Mouse (Mus musculus) right cerebral cortex, postnatal 4 days (tissue): Measurements from ENCODE around the gene Olfr1425.
"Not testable (repeated sequence)": the region's sequence is repeated elsewhere in the genome, so short reads cannot be mapped to it uniquely, and the experiment has no call there.

Experiments
- DNase-seq: peaks from one replicate; pipeline ENCODE4 v3.0.0-alpha.2; 2022

The Olfr1425 gene

DNA sequence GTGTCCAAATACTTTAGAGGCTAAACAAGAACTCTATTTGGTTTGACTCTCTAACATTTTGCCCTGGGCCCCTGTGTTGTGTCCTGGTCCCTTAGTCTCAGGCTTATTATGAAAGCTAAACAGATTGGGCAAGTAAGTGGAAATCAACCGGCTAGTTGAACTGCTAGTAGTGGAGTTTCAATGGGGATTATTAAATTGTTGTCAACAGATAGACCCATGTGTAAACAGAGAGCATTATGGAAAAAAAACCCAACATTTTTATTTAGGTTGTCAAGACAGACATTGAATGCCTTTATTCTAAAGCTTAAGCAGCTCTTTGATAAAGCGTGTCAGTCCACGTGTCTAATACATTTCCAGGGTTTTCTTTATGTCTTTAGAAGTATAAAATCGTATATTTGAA, at the start of gene Olfr1425:
TSS of gene Olfr1425 (minus strand) at position 101 of the 400 bp plus-strand sequence.
- DNase-seq: not testable (repeated sequence)

DNA sequence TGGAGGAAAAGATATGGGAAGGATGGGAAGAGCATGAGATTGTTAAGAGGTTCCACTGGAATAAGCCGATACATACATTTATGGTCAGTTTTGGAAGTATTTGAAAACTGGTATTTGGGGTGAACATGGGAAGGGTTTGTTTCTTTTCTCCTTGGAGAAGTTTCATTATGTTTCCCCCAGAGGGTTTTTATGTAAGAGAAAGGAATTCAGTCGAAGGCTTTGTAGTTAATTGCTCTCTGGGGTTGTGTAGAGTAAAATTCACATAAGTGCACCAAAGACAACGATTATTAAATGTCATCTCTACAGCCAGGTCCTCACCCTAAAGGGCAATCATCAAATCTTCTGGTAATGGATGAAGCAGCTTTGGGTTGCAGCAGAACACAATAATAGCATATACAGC, 45.6 kb upstream of the Olfr1425 start, which contains the start of gene Olfr76:
TSS of gene Olfr76 (minus strand) at position 101 of the 400 bp plus-strand sequence.
- DNase-seq: no peak

DNA sequence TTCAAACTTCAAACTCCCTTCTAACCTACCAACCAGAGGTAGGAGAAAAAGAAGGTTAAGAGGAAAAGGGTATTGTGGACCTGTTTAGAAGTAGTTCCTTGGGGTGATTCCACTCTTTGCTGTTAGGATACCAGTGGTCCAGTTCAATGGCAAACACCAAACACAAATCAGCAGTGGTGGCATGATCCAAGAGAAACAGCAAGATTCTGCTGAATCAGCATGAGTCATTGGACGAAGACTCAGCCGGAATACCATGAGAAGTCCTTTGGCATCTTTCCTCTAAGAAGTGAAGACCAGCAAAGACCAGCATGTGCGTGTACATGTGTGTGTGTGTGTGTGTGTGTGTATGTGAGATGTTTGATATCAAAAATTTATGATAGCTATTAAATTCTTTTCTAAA, 38.9 kb upstream of the Olfr1425 start:
- DNase-seq: no peak

DNA sequence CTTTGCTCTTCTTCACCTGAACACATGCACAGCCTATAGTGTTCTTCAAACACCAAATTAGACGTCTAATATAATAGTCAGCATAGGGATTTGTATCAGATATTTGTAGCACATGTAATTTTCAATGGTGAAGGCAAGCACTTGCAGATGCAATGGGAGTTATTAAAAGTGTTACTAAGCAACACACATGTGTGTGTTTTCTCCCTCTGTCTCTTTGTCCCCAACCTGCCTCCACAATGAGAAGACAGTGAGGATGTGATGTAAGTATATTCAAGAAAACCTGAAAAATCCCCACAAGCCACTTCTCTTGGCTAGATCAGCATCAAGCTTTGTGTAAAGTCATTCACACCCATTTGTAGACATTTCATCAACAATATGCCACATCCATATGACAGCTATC, 38.3 kb upstream of the Olfr1425 start, which contains the start of gene Olfr1428:
TSS of gene Olfr1428 (minus strand) at position 101 of the 400 bp plus-strand sequence.
- no peak for DNase-seq

DNA sequence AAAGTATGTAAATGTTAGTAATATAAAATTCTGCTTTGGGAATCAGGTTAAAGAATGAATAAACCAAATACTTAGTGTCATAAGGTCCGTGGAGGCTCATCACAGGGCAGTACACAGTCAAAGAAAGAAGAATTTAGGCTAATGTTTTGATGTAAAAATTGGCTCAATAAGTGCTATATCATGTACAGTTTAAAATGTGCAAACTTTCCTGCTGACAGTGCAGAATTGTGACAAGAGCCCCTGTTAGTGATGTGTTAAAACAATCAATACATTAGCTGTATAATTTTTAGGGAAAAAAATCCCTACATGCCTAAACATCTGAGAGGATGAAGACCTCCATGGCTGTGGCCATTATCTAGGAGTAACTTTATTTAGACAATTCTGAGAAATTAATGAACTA, 36.3 kb upstream of the Olfr1425 start:
- no peak for DNase-seq

DNA sequence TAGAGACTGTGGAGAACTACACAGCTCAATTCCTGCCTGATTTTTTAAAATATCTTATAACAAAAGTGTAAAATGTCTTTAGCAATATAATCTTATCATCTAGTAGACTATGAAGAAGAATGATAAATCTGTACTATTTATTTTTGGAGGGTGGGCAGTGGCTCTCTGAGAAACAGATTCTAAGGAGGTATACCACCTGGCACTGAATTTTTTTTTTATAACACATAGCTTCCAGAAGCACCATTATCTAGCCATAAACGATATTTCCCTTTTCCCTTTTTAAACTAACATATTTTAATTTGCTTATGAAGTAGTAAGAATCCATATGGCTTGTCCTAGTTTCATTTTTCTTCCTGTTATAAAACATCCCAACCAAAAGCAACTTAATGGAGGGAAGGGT, 27.0 kb upstream of the Olfr1425 start:
- DNase-seq: no peak

DNA sequence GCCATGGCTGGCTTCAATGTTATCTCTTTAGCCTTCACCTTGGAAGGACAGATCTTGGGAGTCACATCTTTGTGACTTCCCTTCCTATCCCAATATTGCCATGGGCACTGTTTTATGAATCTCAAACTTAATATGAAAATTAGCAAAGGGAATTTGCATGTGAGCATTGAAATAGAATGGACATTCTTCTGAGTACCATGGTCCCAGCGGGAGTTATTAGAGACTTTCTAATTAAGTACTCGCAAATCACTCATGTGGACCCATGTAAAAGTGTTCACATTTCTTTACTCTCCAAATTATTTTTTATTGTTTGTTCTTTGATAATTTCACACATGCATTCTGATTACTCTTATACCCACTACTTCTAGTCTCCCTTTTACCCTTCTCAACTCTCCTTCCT, 25.7 kb upstream of the Olfr1425 start, which contains the start of gene Olfr1427:
TSS of gene Olfr1427 (minus strand) at position 101 of the 400 bp plus-strand sequence.
- no peak for DNase-seq

DNA sequence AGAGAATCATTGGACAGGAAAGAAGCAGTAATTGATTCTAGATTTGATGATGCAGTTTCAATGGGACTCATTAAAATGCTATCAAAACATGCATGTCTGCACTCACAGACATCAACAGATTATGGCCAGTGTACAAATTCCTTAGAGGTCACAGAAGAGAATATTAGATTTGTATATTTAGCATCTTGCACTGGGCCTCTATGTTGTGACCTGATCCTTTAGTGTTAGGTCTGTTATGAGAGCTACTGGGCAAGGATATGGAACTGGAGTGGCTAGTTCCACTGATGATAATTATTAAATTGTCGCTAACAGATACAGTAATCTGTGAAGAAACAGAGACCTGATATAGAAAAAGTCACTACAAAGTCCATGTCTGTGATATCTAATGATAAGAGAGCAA, 14.4 kb upstream of the Olfr1425 start, which contains the start of gene Olfr1426:
TSS of gene Olfr1426 (minus strand) at position 101 of the 400 bp plus-strand sequence.
- DNase-seq: no peak

DNA sequence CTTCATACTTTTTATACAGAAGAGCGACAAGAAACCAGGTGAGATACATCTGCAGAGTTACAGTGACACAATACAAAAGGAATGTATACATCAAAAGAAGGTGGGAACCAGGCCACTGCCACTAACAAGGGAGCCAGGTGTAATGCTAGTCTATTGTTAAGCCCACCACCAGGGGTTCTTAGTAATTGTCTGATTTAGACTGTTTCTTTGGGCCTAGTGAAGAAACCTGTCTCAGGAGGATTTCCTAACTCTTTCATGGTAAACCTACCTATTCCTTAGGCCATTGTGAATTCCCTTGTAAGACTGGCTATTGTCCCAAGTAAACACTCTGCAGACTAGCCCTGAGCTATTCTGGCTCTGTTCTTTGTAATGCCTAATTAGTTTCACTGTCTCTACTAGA, 8.0 kb downstream of the Olfr1425 start:
- DNase-seq: not testable (repeated sequence)

DNA sequence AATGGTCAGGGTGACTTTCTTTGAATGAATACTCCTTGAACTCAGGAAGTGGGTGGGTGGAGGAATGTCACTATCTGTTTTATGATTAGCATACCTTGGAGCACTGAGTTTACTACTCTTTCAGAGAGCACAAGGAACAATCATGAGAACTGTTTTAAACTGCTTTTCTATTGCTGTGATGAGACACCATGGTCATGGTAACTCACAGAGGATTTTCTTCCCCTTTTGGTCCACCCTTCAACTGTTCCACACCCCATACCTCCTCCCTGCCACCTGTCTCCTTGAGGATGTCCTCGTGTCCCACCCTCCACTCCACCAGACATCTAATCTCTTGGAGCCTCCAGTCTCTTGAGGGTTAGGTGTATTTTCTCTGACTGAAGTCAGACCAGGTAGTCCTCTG, 9.7 kb downstream of the Olfr1425 start:
- DNase-seq: not testable (repeated sequence)

DNA sequence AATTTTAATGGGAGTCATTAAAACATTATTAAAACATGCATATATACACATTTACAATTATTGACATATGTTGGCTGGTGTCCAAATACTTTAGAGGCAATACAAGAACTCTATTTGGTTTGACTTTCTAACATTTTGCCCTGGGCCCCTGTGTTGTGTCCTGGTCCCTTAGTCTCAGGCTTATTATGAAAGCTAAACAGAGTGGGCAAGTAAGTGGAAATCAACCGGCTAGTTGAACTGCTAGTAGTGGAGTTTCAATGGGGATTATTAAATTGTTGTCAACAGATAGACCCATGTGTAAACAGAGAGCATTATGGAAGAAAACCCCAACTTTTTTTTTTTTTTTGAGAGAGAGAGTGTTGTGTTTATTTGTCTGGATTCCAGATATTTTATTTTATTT, 14.9 kb downstream of the Olfr1425 start, which contains the start of gene Olfr1424:
TSS of gene Olfr1424 (minus strand) at position 101 of the 400 bp plus-strand sequence.
- not testable (repeated sequence) for DNase-seq

DNA sequence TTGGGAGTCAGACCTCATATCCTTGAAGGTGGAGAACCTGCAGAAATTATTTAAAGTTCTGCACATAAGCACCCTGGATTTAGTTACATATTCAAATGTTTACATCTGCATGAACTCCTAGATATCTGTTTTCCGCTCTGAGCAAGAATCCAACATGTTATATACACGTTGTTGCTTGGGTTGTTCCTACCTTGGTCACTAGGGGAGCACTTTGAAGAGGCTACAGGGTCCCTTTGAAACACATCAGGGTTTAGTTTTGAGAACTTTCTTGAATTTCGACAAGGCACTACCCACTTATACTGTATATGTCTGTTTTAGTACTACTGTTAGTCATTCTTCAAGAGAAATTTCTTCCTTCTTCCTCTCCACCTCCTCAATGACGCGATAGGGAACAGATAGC, 34.4 kb downstream of the Olfr1425 start:
- DNase-seq: no peak

DNA sequence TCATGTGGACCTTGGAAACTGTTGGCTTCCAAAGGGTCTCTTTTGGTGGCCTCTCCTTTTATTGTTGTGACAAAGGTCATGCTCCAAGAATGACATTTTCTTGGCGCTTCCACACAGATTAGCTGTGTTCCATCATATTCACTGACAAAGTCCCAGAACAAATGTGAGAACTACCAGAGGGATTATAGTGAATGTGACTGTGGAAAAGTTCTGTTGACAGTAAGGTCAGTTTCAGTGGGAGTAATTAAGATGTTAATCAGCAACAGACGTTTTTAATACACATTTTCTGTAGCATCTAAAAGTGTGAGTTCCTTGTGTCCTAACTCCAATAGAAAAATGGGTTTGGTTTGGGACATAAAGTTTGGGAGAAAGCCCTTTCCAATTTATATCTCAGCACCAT, 36.3 kb downstream of the Olfr1425 start, which contains the start of gene Olfr1423:
TSS of gene Olfr1423 (minus strand) at position 101 of the 400 bp plus-strand sequence.
- no peak for DNase-seq

DNA sequence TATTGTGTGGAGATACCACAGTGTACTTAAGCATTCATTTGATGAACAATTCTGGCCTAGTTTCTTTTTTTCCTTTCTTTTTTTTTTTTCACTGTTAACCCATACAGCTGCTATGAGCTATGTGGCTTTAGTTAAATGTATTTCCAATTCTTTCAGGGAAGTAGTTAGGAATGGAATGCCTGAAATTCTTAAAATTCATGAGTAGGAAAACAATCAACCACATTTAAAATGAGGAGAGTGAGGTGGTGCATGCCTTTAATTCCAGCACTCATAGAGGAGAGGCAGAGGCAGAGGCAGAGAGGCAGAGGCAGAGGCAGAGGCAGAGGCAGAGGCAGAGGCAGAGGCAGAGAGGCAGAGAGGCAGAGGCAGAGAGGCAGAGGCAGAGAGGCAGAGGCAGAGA, 39.8 kb downstream of the Olfr1425 start:
- no peak for DNase-seq

DNA sequence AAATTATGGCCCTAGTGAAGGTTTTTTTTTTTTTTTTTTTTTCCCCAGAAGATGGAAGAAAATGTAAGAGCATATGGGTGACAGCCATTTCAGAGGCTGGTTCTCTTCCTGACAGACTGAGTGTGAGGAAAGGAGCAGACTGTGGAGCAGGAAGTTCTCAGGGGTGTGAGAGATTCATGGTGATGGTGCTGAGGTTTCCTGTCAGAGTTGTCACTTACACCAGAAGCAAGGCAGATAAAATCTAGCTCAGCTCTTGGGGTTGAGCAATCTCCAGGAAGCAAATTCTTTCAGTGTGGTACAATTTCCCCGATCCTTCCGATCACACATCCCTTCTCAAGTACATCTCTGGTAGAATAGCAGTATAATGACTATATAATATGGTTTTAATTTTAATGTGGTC, 50.9 kb downstream of the Olfr1425 start:
- DNase-seq: no peak

DNA sequence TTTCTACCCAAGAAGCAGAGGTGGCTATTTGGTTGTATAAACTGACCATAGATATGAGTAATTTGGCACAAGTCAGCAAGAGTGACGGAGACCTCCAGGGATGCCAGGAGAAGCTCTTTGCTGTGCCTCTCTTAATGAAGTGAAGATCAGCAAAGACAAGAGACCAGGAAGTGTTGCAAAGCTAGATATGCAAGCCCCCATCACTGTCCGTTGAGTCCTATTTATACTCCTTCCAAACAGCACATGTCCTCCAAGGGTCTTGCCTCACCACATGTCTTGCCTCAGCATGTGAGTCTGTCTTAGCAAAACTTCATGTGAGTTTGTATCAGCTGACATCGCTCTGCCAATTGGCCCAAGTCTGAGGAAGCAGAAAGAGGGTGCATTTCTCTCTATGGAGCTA, 52.2 kb downstream of the Olfr1425 start:
- no peak for DNase-seq

DNA sequence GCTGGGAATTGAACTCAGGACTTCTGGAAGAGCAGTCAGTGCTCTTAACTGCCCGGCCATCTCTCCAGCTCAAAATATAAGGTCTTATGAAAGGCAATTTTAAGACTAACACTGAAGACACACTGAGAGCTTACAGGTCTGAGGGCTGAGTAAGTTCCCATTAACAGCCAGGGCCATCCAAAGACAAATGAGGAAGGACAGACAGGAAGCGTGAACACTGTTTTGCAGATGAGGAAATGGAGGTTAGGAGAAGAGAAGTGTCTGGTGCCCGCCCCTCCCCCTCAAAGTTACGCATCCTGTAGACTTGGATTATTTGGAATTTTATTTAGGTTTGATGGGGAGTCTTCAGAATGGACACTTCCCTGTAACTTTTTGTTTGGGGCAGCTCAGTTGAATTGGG, 53.4 kb downstream of the Olfr1425 start:
- no peak for DNase-seq
